Comparison of ENCODE assay signal across 12 mouse cellular contexts in the genomic region with DNA sequence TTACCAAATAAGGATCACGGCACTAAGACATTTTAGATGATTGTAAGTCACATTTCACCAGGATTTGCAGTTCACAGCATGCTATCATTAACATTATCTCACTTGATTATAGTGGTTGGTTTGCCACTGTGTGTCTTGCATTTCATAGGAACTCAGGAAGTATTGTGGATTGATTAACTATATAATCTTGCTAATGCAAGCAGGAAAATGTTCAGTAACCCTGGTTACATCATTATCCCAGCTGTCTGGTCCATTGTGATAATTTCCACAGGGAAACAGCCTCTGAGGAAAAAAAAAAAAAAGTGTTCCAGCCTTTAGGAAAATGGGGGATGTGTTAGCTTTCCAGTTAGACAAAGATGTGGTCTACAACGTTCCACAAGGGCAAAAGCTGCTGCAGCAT.
"Had no signal": no experiment of that assay in that cellular context is flagged by ENCODE, and none has a peak within 500 bp of the region (broad histone marks: within the 10 kb centered on the region; RNA-seq: fewer than 3 reads in every experiment).

No protein-coding gene starts in this region.

- H3K27ac ChIP-seq: layer of hippocampus, adult 2 months; limb, embryonic 10.5 days; liver, embryonic 15.5 days had no signal

- H3K9ac ChIP-seq: liver, embryonic 15.5 days had no signal

- H3K4me3 ChIP-seq: layer of hippocampus, adult 2 months; limb, embryonic 10.5 days; liver, embryonic 15.5 days had no signal

- DNase-seq: kidney, adult 18-20 months; kidney, postnatal 10 days; kidney, postnatal 4 days; lung, adult 2 months; lung, postnatal 36 days; thymus, adult 18-20 months; thymus, postnatal 14 days had no signal

- H3K27me3 ChIP-seq: liver, embryonic 15.5 days had no signal

- H3K36me3 ChIP-seq: limb, embryonic 10.5 days; liver, embryonic 15.5 days had no signal

- H3K4me1 ChIP-seq: limb, embryonic 10.5 days; liver, embryonic 15.5 days had no signal

- ATAC-seq: lung, postnatal 0 days had no signal

- H3K4me2 ChIP-seq: liver, embryonic 11.5 days; liver, embryonic 15.5 days had no signal

- H3K9me3 ChIP-seq: limb, embryonic 10.5 days; liver, embryonic 15.5 days had no signal
